Mouse (Mus musculus) lung, embryonic 14.5 days (tissue): ENCODE measurements around the gene Arxes2. TPM values are rescaled to one million over a fixed set of nuclear protein-coding genes. Genes with fewer than 3 reads are reported as not detected.

Source experiments
- ATAC-seq: fragments of 200-750 bp; cut with Nextera tagmentation; 2 replicates; pipeline ENCODE4 v1.8.0; 2017; ENCODE audit warnings: mild to moderate bottlenecking, moderate TSS enrichment, moderate library complexity; ENCODE audit not compliant: insufficient read depth
- DNase-seq: peaks from one replicate; pipeline ENCODE4 v3.0.0-alpha.2; 2015
- H3K27ac ChIP-seq: fragments of 300-500 bp; sonication (generic); 2 replicates; pipeline ENCODE4 v1.5.1; 2014; ENCODE audit warnings: low read depth, mild to moderate bottlenecking, moderate library complexity
- H3K27me3 ChIP-seq: fragments of 300-500 bp; sonication (generic); 2 replicates; pipeline ENCODE4 v1.6.1; 2014; ENCODE audit warnings: low read length, control low read depth; ENCODE audit not compliant: insufficient read depth
- H3K36me3 ChIP-seq: fragments of 300-500 bp; sonication (generic); 2 replicates; pipeline ENCODE4 v1.6.1; 2014; ENCODE audit warnings: control low read depth; ENCODE audit not compliant: insufficient read depth
- H3K4me1 ChIP-seq: fragments of 300-500 bp; sonication (generic); 2 replicates; pipeline ENCODE4 v1.6.1; 2014; ENCODE audit warnings: antibody characterized with exemption, control low read depth; ENCODE audit not compliant: insufficient read depth
- H3K4me2 ChIP-seq: fragments of 300-500 bp; sonication (generic); 2 replicates; pipeline ENCODE4 v1.6.1; 2014; ENCODE audit warnings: mild to moderate bottlenecking
- H3K4me3 ChIP-seq: fragments of 300-500 bp; sonication (generic); 2 replicates; pipeline ENCODE4 v1.5.1; 2014; ENCODE audit warnings: low read depth, low read length
- H3K9ac ChIP-seq: fragments of 300-500 bp; sonication (generic); 2 replicates; pipeline ENCODE4 v1.6.1; 2014
- H3K9me3 ChIP-seq: fragments of 300-500 bp; sonication (generic); 2 replicates; pipeline ENCODE4 v1.6.1; 2016; ENCODE audit warnings: low read depth, low read length, control low read depth
- CTCF ChIP-seq: IDR thresholded peaks from 2 replicates; pipeline ENCODE4 v1.5.1; 2016; ENCODE audit warnings: antibody characterized with exemption, low read depth
- WGBS: fragments of 180-500 bp; shearing (Covaris S2); extraction: QIAGEN DNeasy Blood & Tissue Kit; methylation state at CpG from one replicate; pipeline ENCODE4 v1.1.7; 2014; 5-methylcytosine and 5-hydroxymethylcytosine counted together
- polyA plus RNA-seq: library from polyadenylated mRNA; unstranded; fragments of >200 nt; fragmentation: Nextera tagmentation; extraction: Ambion mirVana; gene quantifications from 2 replicates; pipeline ENCODE4 v1.2.1, GENCODE M21; 2014

Gene Arxes2
- polyA plus RNA-seq, 1 experiment from 2014 or later: 68.9 TPM

DNA sequence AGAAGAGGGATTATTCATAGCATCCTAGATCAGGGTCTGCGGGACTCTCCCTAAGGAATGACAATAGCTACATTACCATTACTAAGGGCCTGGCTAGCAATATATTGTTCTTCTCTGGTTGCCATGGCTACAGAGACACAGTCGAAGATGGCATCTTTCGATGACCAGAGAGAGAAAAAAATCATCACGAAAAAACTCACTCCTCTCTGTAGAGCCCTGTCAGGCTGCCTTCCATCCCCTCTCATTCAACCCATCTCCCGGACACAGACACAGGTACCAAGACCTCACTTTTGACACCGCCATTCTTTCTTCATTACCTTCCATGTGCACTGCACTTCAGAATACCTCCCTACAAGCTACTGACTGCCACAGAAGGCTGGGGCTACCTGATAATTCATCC is 30.5 kb upstream of the Arxes2 start:
- no peaks in the 10 kb centered on the region for H3K9me3 ChIP-seq
- no peak overlapping the region for H3K27ac ChIP-seq
- H3K4me1 ChIP-seq: no peaks in the 10 kb centered on the region
- ATAC-seq (no peak), DNase-seq (no peak)
- H3K36me3 ChIP-seq: no peaks in the 10 kb centered on the region
- TF ChIP-seq CTCF: no peak
- no peak overlapping the region for H3K4me3 ChIP-seq
- no peak overlapping the region for H3K9ac ChIP-seq
- no peaks in the 10 kb centered on the region for H3K27me3 ChIP-seq
- 55% methylated on average over 6 of the region's 6 CpGs for WGBS
- H3K4me2 ChIP-seq: no peak overlapping the region

DNA sequence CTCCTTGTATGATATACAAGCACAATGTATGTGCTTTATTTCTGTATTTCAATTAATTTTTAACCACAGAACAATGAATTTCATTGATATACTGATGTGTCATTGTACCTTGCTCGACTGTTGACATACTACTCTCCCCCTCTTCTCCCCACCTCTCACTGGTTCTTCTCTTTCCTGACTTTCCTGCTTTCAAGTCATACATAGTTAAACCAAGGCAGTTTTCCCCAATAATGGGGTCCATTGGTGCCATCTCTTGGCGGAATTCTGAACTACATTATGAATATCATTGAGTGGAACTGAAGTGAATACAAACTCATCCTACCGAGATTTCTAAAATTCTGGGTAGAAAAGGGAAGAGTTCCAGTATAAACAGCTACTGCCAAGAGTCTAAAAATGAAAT is 30.0 kb upstream of the Arxes2 start:
- 10% methylated on average over 3 of the region's 3 CpGs for WGBS
- no peak overlapping the region for H3K4me3 ChIP-seq
- TF ChIP-seq CTCF: peak; percentile 42
- no peak overlapping the region for H3K9ac ChIP-seq
- H3K27me3 ChIP-seq: no peaks in the 10 kb centered on the region
- no peaks in the 10 kb centered on the region for H3K36me3 ChIP-seq
- no peaks in the 10 kb centered on the region for H3K9me3 ChIP-seq
- no peaks in the 10 kb centered on the region for H3K4me1 ChIP-seq
- no peak overlapping the region for H3K27ac ChIP-seq
- no peak overlapping the region for H3K4me2 ChIP-seq
- peak; percentile 85 for DNase-seq
- ATAC-seq: no peak

DNA sequence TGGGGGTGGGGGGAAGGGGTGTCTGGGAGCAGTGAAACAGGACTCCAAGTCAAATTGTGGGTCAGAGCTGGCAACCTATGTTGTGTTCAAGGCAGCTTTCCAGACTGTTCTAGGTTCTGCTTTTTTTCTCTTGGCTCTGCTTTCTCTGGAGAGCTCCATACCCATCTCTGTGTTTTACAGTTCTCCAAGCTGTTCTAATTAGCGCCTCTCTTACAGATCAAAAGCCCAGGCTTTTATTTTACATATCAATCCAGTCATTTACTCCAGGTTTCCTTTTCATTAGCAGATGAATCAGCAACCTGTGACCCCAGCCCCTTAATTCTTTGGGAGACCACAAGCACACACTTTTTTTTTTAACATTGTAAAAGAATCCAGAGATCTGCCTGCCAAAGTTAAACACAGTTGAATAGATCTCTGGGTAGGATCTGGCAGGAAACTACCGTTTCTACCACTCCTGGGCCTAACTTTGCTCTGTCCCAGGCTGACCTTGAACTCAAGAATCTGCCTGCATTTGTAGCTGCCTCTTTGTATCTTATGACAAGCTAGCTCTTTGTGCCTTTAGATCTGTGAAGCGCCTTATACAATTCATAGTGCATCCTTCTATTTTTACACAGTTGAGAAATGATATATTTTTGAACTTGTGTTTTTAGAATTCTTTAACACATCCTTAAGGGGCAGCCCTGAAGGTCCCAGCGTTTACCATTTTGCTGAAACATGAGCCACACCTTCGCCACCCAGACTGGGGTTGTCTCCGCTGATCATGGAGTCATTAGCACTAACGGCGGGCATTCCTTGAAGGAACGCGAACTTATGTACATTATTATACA is 19.8 kb upstream of the Arxes2 start:
- DNase-seq (no peak), ATAC-seq (no peak)
- WGBS: 72% methylated on average over 10 of the region's 10 CpGs
- Histone ChIP-seq H3K36me3 (no peaks in the 10 kb centered on the region), H3K27me3 (no peaks in the 10 kb centered on the region), H3K9me3 (no peaks in the 10 kb centered on the region), H3K4me3 (no peak overlapping the region), H3K4me1 (no peaks in the 10 kb centered on the region), H3K9ac (no peak overlapping the region), H3K27ac (no peak overlapping the region), H3K4me2 (no peak overlapping the region)
- TF ChIP-seq CTCF: no peak

DNA sequence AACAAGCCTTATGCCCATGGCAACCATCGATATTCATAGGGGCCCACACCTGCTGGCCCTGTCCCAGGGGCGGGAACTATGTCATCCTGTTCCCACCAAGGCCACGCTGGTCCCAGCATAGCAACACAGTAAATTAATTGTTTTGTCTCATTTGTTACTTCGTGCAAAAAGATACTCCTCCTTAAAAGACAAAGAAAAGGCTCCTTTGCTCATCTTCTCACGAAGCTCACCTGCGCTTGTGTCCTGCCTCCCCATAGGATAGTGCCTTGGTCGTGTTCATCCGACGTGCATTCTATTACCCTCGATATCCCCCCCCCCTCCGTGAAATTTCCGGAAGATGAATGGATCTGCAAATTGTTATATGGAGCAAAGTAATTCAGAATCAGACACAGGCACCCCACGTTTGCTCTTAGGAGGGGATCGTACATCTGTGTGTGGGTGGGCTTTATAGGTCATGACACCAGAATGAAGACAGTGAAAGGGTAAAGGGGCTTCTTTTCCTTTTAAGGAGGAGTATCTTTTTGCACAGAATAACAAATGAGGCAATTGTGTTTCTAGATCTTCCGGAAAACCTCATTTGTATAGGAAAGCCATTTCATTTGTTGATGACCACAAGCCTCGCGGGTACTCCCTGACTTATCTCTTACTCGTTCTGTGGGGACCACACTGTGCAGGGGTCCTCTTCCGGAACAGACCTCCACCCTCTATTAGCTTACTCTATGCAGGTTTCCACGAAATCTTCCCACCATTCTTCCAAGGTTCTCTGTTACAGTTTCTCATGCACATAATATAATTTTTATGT is 19.0 kb upstream of the Arxes2 start:
- no peak overlapping the region for H3K4me2 ChIP-seq
- TF ChIP-seq CTCF: no peak
- no peaks in the 10 kb centered on the region for H3K36me3 ChIP-seq
- ATAC-seq: no peak; the same call in 1 of the 2 replicates
- H3K27ac ChIP-seq: no peak overlapping the region
- no peaks in the 10 kb centered on the region for H3K4me1 ChIP-seq
- H3K9me3 ChIP-seq: no peaks in the 10 kb centered on the region
- no peaks in the 10 kb centered on the region for H3K27me3 ChIP-seq
- no peak overlapping the region for H3K4me3 ChIP-seq
- 55% methylated on average over 20 of the region's 20 CpGs for WGBS
- DNase-seq: no peak
- no peak overlapping the region for H3K9ac ChIP-seq

DNA sequence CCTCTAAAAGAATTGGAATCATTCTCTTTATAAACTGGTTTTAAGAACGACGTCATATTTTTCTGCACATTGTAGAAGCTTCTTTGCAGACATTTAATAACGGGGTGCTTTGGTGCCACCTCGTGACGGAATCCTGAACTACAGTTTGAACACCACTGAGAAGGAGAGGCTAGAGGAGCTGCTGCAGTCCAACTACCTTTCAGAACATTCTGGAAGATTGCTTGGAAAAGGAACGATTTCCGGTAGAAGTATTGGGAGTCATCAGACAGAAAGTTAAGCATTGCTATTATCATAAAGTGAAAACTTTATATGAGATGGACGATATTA is 18.4 kb upstream of the Arxes2 start:
- ATAC-seq (peak; percentile 52; the same call in 1 of the 2 replicates), DNase-seq (peak; percentile 88)
- Histone ChIP-seq H3K4me1 (no peaks in the 10 kb centered on the region), H3K4me2 (no peak overlapping the region), H3K36me3 (no peaks in the 10 kb centered on the region), H3K27me3 (no peaks in the 10 kb centered on the region), H3K4me3 (no peak overlapping the region), H3K27ac (no peak overlapping the region), H3K9me3 (no peaks in the 10 kb centered on the region), H3K9ac (no peak overlapping the region)
- TF ChIP-seq CTCF: peak; percentile 65
- WGBS: 15% methylated on average over 8 of the region's 8 CpGs

DNA sequence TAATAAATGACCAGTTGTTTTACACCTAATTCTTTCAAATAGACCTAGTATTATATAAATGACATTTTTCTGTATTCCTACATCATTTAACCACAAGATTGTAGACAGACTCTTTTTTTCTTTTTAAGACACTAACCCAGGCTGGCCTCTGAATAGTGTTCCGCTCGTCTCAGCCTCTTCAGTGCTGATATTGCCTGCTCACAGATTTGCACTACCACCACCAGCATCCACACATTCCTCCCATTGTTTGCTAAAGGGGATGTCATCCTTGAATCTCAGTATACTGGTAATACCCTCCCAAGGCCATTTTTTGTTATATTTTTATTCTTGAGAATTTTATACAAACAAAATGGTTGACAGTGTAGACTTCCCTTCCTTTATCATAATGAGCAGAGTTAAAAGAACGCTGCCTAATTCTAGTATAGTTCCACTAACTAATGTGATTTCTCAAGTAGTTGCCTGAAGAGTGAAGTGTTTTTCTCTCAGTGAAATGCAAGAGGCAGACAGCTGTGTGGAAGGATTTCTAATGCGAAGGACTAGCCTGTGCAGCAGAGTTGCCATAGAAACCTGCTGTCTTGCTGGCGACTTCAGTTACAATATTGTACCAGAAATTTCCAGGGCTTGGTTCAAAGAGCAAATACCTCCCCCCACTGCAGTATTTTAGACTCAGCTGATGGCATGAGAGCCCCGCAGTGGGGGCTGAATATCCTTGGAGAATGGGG is 8.9 kb upstream of the Arxes2 start:
- Histone ChIP-seq H3K36me3 (no peaks in the 10 kb centered on the region), H3K4me1 (no peaks in the 10 kb centered on the region), H3K27me3 (no peaks in the 10 kb centered on the region), H3K4me3 (no peak overlapping the region), H3K4me2 (no peak overlapping the region), H3K9ac (no peak overlapping the region), H3K27ac (no peak overlapping the region), H3K9me3 (no peaks in the 10 kb centered on the region)
- no peak for TF ChIP-seq CTCF
- DNase-seq (no peak), ATAC-seq (no peak)
- 55% methylated on average over 6 of the region's 6 CpGs for WGBS

DNA sequence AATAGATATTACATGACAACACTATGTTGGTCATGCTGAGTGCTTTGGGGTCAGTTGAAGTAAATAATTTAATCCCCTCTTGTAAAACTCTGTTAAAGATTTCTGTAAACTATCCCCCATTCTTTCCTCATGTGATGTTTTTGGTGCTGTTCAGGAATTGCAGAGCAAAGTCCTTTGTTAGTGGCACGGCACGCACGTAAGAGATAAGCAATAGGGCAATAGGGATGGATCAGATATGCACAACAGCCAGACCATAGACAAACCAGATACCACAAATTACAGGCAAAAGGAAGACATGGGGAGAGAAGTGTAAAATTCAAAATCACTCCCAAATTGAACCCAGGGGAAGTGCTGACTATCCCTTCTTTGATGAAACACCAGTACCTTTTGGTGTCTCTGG is 7.4 kb upstream of the Arxes2 start:
- H3K27me3 ChIP-seq: no peaks in the 10 kb centered on the region
- H3K27ac ChIP-seq: no peak overlapping the region
- DNase-seq (no peak), ATAC-seq (no peak)
- 87% methylated on average over 3 of the region's 3 CpGs for WGBS
- H3K4me2 ChIP-seq: no peak overlapping the region
- no peak overlapping the region for H3K4me3 ChIP-seq
- H3K9ac ChIP-seq: no peak overlapping the region
- H3K9me3 ChIP-seq: no peaks in the 10 kb centered on the region
- no peaks in the 10 kb centered on the region for H3K36me3 ChIP-seq
- TF ChIP-seq CTCF: no peak
- no peaks in the 10 kb centered on the region for H3K4me1 ChIP-seq
